Mouse (Mus musculus) embryonic facial prominence, embryonic 10.5 days (tissue): ENCODE measurements around the gene Dand5. TPM values are rescaled to one million over a fixed set of nuclear protein-coding genes. Genes with fewer than 3 reads are reported as not detected.
A peak's percentile ranks its signal among the peaks of the same experiment; 100 is the strongest.

Experiments
- microRNA-seq: library from miRNA; unstranded; fragments of <30 nt; microRNA quantifications from one replicate; pipeline ENCODE4, GENCODE M21; 2017
- polyA plus RNA-seq: library from polyadenylated mRNA; unstranded; fragments of >200 nt; fragmentation: Nextera tagmentation; extraction: Ambion mirVana; gene quantifications from 2 replicates; pipeline ENCODE4 v1.2.1, GENCODE M21; 2016

Gene Dand5
- polyA plus RNA-seq, 1 experiment from 2014 or later: 2.8 TPM

Small RNAs within 50 kb of the gene (microRNA-seq; reads per million reads assigned to microRNA genes)
- 4.3 reads per million, percentile 10 among the genes with 10 or more reads in this experiment for gene Mir7069

Other genes starting within 250 kb of the Dand5 start
- gene Ier2, start 160.0 kb downstream of the Dand5 start, polyA plus RNA-seq: 140 and 148 TPM in 2 replicates
- gene Trmt1, start 136.5 kb downstream of the Dand5 start, polyA plus RNA-seq: 69.1 and 71.2 TPM in 2 replicates
- gene Nacc1, start 135.0 kb downstream of the Dand5 start, polyA plus RNA-seq: 30.4 and 30.8 TPM in 2 replicates
- gene Lyl1, start 121.4 kb downstream of the Dand5 start, polyA plus RNA-seq: 4.3 and 5.5 TPM in 2 replicates
- 1.6 and 3.6 TPM in 2 replicates for gene G430095P16Rik, start 99.8 kb downstream of the Dand5 start, polyA plus RNA-seq
- 0.29 and 0.77 TPM in 2 replicates for gene Nfix, start 22.5 kb downstream of the Dand5 start, polyA plus RNA-seq
- gene Gadd45gip1, start 8.7 kb upstream of the Dand5 start, polyA plus RNA-seq: 45.2 and 47.3 TPM in 2 replicates
- 112 and 122 TPM in 2 replicates for gene Rad23a, start 17.8 kb upstream of the Dand5 start, polyA plus RNA-seq
- gene Calr, start 24.1 kb upstream of the Dand5 start, polyA plus RNA-seq: 758 and 801 TPM in 2 replicates
- 133 and 138 TPM in 2 replicates for gene Farsa, start 34.2 kb upstream of the Dand5 start, polyA plus RNA-seq
- 77.8 and 83.7 TPM in 2 replicates for gene Syce2, start 49.3 kb upstream of the Dand5 start, polyA plus RNA-seq
- 49.6 and 51.8 TPM in 2 replicates for gene Gcdh, start 71.1 kb upstream of the Dand5 start, polyA plus RNA-seq
- 14.5 and 15.6 TPM in 2 replicates for gene Klf1, start 79.1 kb upstream of the Dand5 start, polyA plus RNA-seq
- gene Dnase2a, start 85.7 kb upstream of the Dand5 start, polyA plus RNA-seq: 6.1 and 10.1 TPM in 2 replicates
- gene Mast1, start 114.5 kb upstream of the Dand5 start, polyA plus RNA-seq: 2.3 and 3.4 TPM in 2 replicates
- gene Rtbdn, start 124.2 kb upstream of the Dand5 start, polyA plus RNA-seq: 0.36 and 0.91 TPM in 2 replicates
- not detected in 2 replicates for gene Gm49661, start 146.6 kb upstream of the Dand5 start, polyA plus RNA-seq
- 1,193 and 1,272 TPM in 2 replicates for gene Prdx2, start 146.8 kb upstream of the Dand5 start, polyA plus RNA-seq
- 147 and 148 TPM in 2 replicates for gene Rnaseh2a, start 146.9 kb upstream of the Dand5 start, polyA plus RNA-seq
- 6.6 and 6.7 TPM in 2 replicates for gene Junb, start 155.9 kb upstream of the Dand5 start, polyA plus RNA-seq
- 19.5 and 20.0 TPM in 2 replicates for gene Hook2, start 167.8 kb upstream of the Dand5 start, polyA plus RNA-seq
- gene Best2, start 191.7 kb upstream of the Dand5 start, polyA plus RNA-seq: 0.08 TPM in 1 of 2 replicates, not detected in the other
- gene Asna1, start 202.5 kb upstream of the Dand5 start, polyA plus RNA-seq: 157 TPM in 2 replicates
- gene Trir, start 204.0 kb upstream of the Dand5 start, polyA plus RNA-seq: 154 and 157 TPM in 2 replicates
- 31.2 and 31.5 TPM in 2 replicates for gene Tnpo2, start 214.1 kb upstream of the Dand5 start, polyA plus RNA-seq
- gene Fbxw9, start 237.2 kb upstream of the Dand5 start, polyA plus RNA-seq: 21.4 and 25.1 TPM in 2 replicates
- gene Gm5741, start 245.2 kb upstream of the Dand5 start, polyA plus RNA-seq: not detected in 2 replicates
- 70.5 and 74.5 TPM in 2 replicates for gene Dhps, start 248.9 kb upstream of the Dand5 start, polyA plus RNA-seq